Mouse (Mus musculus): Measurements from ENCODE around the gene Mlx. TPM values are rescaled to one million over a fixed set of nuclear protein-coding genes. Genes with fewer than 3 reads are reported as not detected.

The Mlx gene
- polyA plus RNA-seq, 1 experiment: 20.3 TPM

DNA sequence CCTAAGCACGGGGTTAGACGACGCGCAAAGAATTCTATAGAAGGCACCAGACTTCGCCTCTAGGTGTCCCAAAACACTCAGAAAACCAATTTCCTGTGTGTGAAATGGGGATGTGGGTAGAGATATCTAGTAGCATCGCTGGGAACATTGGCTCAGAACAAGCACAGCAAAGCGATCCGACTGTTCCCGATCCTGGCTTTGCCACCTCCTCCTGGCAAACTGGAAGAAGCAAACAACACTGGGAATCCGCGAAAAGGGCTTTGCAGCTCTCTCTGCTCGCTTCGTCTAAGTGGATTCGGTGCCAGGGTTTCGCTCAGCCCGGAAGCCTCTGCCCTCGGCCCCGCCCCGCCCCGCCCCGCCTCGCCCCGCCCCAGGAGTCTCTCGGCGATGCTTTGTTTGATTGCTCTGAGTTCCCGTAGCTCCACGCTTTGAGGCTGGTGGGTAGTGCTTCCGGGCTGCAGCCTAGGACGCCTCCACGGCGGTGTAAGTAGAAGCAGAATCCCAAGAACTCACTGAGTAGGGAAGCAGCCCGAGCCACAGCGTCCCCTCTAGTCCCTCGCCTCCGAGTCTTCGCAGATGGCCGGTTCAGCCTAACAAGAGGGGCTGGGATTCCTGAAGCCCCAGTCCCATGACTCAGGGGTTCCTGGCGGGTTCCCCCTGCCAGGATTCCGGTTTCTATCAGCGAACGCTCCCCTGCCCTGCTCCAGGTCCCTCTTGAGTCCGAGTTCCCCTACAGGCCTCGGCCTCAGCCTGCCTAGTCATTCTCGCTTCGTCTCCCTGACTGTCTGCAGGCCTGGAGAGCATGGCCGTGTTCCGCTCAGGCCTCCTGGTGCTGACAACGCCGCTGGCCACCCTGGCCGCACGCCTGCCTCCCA lies 4.6 kb upstream of the Mlx start, which contains the start of gene Coasy:
Gene Coasy, plus strand, starts transcription at position 358 of the 875 bp plus-strand sequence.
- H3K4me1 ChIP-seq (ENCODE audit: control insufficient read depth, insufficient read depth, insufficient read length): peaks cover 12% of the 10 kb centered on the region; the same call in 1 of the 2 replicates
- DNase-seq (ENCODE audit: low read depth in 1 of 2, low spot score in 2 of 2): peak; percentile 82 to 87

GRCm38 (mm10) chr11:101083083-101083697 lies 3.9 kb upstream of the Mlx start:
- peaks cover 6% of the 10 kb centered on the region for H3K27me3 ChIP-seq (ENCODE audit: control insufficient read depth, insufficient read depth, low read length)
- peaks cover 17% of the 10 kb centered on the region; the same call in 1 of the 2 replicates for H3K4me1 ChIP-seq (ENCODE audit: control insufficient read depth, insufficient read depth, insufficient read length)
- TF ChIP-seq POLR2A (IDR thresholded peaks at IDR 0.05; ENCODE audit: low read depth, low read length) (no peak), CTCF (IDR thresholded peaks at IDR 0.05; ENCODE audit: extremely low read depth, insufficient read depth, insufficient read length, insufficient replicate concordance) (no peak)
- peak overlapping the region; percentile 83 for H3K27ac ChIP-seq (ENCODE audit: insufficient read depth, low read length)
- WGBS: 41% methylated on average over 19 of the region's 19 CpGs
- peak overlapping the region; percentile 84 for H3K4me3 ChIP-seq (ENCODE audit: extremely low read depth, insufficient read depth, insufficient read length)
- DNase-seq (ENCODE audit: low read depth in 1 of 2, low spot score in 2 of 2): no peak
- H3K36me3 ChIP-seq (ENCODE audit: control insufficient read depth, insufficient read depth, low read length): peaks cover 2% of the 10 kb centered on the region; the same call in 1 of the 2 replicates

More for the DNA sequence above, 4.6 kb upstream of the Mlx start, which contains the start of gene Coasy:
- H3K27ac ChIP-seq (ENCODE audit: insufficient read depth, low read length): peak within 1 kb of the TSS; percentile 89
- peak; percentile 67 for TF ChIP-seq POLR2A (IDR thresholded peaks at IDR 0.05; ENCODE audit: low read depth, low read length)
- peak; percentile 17; the same call in 1 of the 2 replicates for TF ChIP-seq CTCF (IDR thresholded peaks at IDR 0.05; ENCODE audit: extremely low read depth, insufficient read depth, insufficient read length, insufficient replicate concordance)
- H3K36me3 ChIP-seq (ENCODE audit: control insufficient read depth, insufficient read depth, low read length): peaks cover 2% of the 10 kb centered on the region; the same call in 1 of the 2 replicates
- peak within 1 kb of the TSS; percentile 84 for H3K4me3 ChIP-seq (ENCODE audit: extremely low read depth, insufficient read depth, insufficient read length)
- under 1% methylated on average over 51 of the region's 51 CpGs for WGBS
- H3K27me3 ChIP-seq (ENCODE audit: control insufficient read depth, insufficient read depth, low read length): peaks cover 6% of the 10 kb centered on the region

- Histone ChIP-seq H3K4me3 (ENCODE audit: extremely low read depth, insufficient read depth, insufficient read length) (no peak overlapping the region), H3K36me3 (ENCODE audit: control insufficient read depth, insufficient read depth, low read length) (peaks cover 6% of the 10 kb centered on the region), H3K27me3 (ENCODE audit: control insufficient read depth, insufficient read depth, low read length) (peaks cover 4% of the 10 kb centered on the region), H3K4me1 (ENCODE audit: control insufficient read depth, insufficient read depth, insufficient read length) (peaks cover 17% of the 10 kb centered on the region; the same call in 1 of the 2 replicates), H3K27ac (ENCODE audit: insufficient read depth, low read length) (no peak overlapping the region)
- 93% methylated on average over 14 of the region's 14 CpGs for WGBS
- TF ChIP-seq POLR2A (IDR thresholded peaks at IDR 0.05; ENCODE audit: low read depth, low read length) (no peak), CTCF (IDR thresholded peaks at IDR 0.05; ENCODE audit: extremely low read depth, insufficient read depth, insufficient read length, insufficient replicate concordance) (no peak)
- DNase-seq (ENCODE audit: low read depth in 1 of 2, low spot score in 2 of 2): no peak
These were observed 2.8 kb upstream of the Mlx start for GRCm38 (mm10) chr11:101084246-101084645.

DNA sequence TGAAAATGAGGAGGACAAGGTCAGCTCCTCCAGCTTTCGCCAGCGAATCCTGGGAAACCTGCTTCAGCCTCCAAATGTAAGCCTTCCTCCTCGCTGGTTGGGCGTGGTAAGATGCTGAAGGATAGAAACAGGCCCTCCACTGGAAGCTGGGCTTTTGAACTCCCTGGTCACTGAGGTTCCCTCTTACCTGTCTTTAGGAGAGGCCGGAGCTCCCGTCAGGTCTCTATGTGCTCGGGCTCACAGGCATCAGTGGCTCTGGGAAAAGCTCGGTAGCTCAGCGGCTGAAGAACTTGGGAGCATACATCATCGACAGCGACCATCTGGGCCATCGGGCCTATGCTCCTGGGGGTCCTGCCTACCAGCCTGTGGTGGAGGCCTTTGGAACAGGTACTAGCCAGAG lies 2.3 kb upstream of the Mlx start:
- TF ChIP-seq CTCF (IDR thresholded peaks at IDR 0.05; ENCODE audit: extremely low read depth, insufficient read depth, insufficient read length, insufficient replicate concordance) (no peak), POLR2A (IDR thresholded peaks at IDR 0.05; ENCODE audit: low read depth, low read length) (no peak)
- H3K36me3 ChIP-seq (ENCODE audit: control insufficient read depth, insufficient read depth, low read length): peaks cover 10% of the 10 kb centered on the region

DNA sequence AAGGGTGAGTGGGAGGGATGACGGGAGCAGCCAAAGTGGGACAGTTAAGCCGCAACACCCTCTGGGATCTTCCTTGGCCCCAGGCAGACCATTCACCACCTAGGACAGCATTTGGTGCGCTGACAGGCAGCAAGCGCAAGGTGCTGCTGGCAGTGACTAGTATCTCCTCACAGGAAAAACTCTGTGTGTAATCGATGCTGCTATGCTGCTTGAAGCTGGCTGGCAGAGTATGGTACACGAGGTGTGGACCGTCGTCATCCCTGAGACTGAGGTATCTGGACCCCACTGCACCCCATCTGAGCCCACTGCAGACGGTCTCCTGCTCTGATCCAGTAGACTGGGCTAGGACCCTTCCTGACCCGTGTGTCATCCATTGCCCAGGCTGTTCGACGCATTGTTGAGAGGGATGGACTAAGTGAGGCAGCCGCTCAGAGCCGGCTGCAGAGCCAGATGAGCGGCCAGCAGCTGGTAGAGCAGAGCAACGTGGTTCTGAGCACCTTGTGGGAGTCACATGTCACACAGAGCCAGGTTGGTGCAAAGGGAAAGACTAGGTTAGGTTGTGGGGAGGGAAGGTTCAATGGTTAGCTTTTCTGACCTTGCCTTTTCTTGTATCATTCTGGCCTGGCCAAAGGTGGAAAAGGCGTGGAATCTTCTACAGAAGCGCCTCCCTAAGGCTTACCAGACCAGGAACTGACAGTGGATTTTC lies 1.3 kb upstream of the Mlx start:
- no peak overlapping the region for H3K27ac ChIP-seq (ENCODE audit: insufficient read depth, low read length)
- no peak for TF ChIP-seq CTCF (IDR thresholded peaks at IDR 0.05; ENCODE audit: extremely low read depth, insufficient read depth, insufficient read length, insufficient replicate concordance)
- no peak for TF ChIP-seq POLR2A (IDR thresholded peaks at IDR 0.05; ENCODE audit: low read depth, low read length)
- H3K27me3 ChIP-seq (ENCODE audit: control insufficient read depth, insufficient read depth, low read length): no peaks in the 10 kb centered on the region
- no peak overlapping the region for H3K4me3 ChIP-seq (ENCODE audit: extremely low read depth, insufficient read depth, insufficient read length)
- peaks cover 16% of the 10 kb centered on the region for H3K36me3 ChIP-seq (ENCODE audit: control insufficient read depth, insufficient read depth, low read length)
- 95% methylated on average over 18 of the region's 18 CpGs for WGBS
- H3K4me1 ChIP-seq (ENCODE audit: control insufficient read depth, insufficient read depth, insufficient read length): peaks cover 17% of the 10 kb centered on the region; the same call in 1 of the 2 replicates
- no peak for DNase-seq (ENCODE audit: low read depth in 1 of 2, low spot score in 2 of 2)

More for the DNA sequence above, 2.3 kb upstream of the Mlx start:
- 97% methylated on average over 12 of the region's 12 CpGs for WGBS
- DNase-seq (ENCODE audit: low read depth in 1 of 2, low spot score in 2 of 2): no peak
- Histone ChIP-seq H3K27ac (ENCODE audit: insufficient read depth, low read length) (no peak overlapping the region), H3K27me3 (ENCODE audit: control insufficient read depth, insufficient read depth, low read length) (peaks cover under 1% of the 10 kb centered on the region; the same call in 1 of the 2 replicates), H3K4me3 (ENCODE audit: extremely low read depth, insufficient read depth, insufficient read length) (no peak overlapping the region), H3K4me1 (ENCODE audit: control insufficient read depth, insufficient read depth, insufficient read length) (peaks cover 17% of the 10 kb centered on the region; the same call in 1 of the 2 replicates)

GRCm38 (mm10) chr11:101086323-101086674 lies 778 bp upstream of the Mlx start:
- Histone ChIP-seq H3K4me1 (ENCODE audit: control insufficient read depth, insufficient read depth, insufficient read length) (peaks cover 17% of the 10 kb centered on the region; the same call in 1 of the 2 replicates), H3K4me3 (ENCODE audit: extremely low read depth, insufficient read depth, insufficient read length) (no peak overlapping the region), H3K36me3 (ENCODE audit: control insufficient read depth, insufficient read depth, low read length) (peaks cover 19% of the 10 kb centered on the region), H3K27me3 (ENCODE audit: control insufficient read depth, insufficient read depth, low read length) (no peaks in the 10 kb centered on the region), H3K27ac (ENCODE audit: insufficient read depth, low read length) (no peak overlapping the region)
- DNase-seq (ENCODE audit: low read depth in 1 of 2, low spot score in 2 of 2): no peak
- no peak for TF ChIP-seq CTCF (IDR thresholded peaks at IDR 0.05; ENCODE audit: extremely low read depth, insufficient read depth, insufficient read length, insufficient replicate concordance)
- no peak for TF ChIP-seq POLR2A (IDR thresholded peaks at IDR 0.05; ENCODE audit: low read depth, low read length)
- 80% methylated on average over 6 of the region's 6 CpGs for WGBS

All from spleen, adult 2 months (tissue).